Mouse (Mus musculus) spleen, embryonic (tissue): ENCODE data around the gene Shf.
"Not testable (repeated sequence)": the region's sequence is repeated elsewhere in the genome, so short reads cannot be mapped to it uniquely, and the experiment has no call there.

Experiments used
- CTCF ChIA-PET: fragments of 350-600 bp; sonication (Branson Sonifier 250); formaldehyde crosslinking; loops from one replicate; lab custom pipeline; 2022; lab: Charles Lee

Shf gene

GRCm38 (mm10) chr2:122368995-122369739, at the start of gene Shf:
Gene Shf, minus strand, starts transcription at chr2:122369162.
- CTCF ChIA-PET: interaction anchor here (0.7 kb wide), 2 partner anchors 17 to 71 kb away, joined by 3 to 7 read pairs; no protein-coding TSS in a partner anchor

GRCm38 (mm10) chr2:122408928-122409327, 40.0 kb upstream of the Shf start:
- CTCF ChIA-PET: interaction anchor here (0.6 to 0.7 kb wide), 2 partner anchors 9 to 380 kb away, joined by 3 read pairs; partner anchors contain the start of gene Eif3j1

- CTCF ChIA-PET: no interaction called here
These were observed 38.6 kb upstream of the Shf start for GRCm38 (mm10) chr2:122407607-122408006.

- CTCF ChIA-PET: no interaction called here
These were observed 27.2 kb upstream of the Shf start for GRCm38 (mm10) chr2:122396150-122396549.

- CTCF ChIA-PET: not testable (repeated sequence)
These were observed 18.2 kb upstream of the Shf start for GRCm38 (mm10) chr2:122387135-122387534.

GRCm38 (mm10) chr2:122385095-122385494, 16.1 kb upstream of the Shf start:
- CTCF ChIA-PET: no interaction called here

- CTCF ChIA-PET: interaction anchor here (0.6 kb wide), 1 partner anchor 1374 kb away, joined by 4 read pairs; no protein-coding TSS in a partner anchor
These were observed 13.2 kb upstream of the Shf start for GRCm38 (mm10) chr2:122382121-122382520.

GRCm38 (mm10) chr2:122381329-122382103, 12.6 kb upstream of the Shf start:
- CTCF ChIA-PET: interaction anchor here (0.6 kb wide), 1 partner anchor 1374 kb away, joined by 4 read pairs; no protein-coding TSS in a partner anchor

GRCm38 (mm10) chr2:122380768-122381311, 11.9 kb upstream of the Shf start:
- CTCF ChIA-PET: no interaction called here

- CTCF ChIA-PET: no interaction called here
These were observed 10.3 kb upstream of the Shf start for GRCm38 (mm10) chr2:122379292-122379650.

GRCm38 (mm10) chr2:122378421-122379291, 9.7 kb upstream of the Shf start:
- CTCF ChIA-PET: interaction anchor here (0.6 kb wide), 1 partner anchor 87 kb away, joined by 3 read pairs; no protein-coding TSS in a partner anchor

- CTCF ChIA-PET: interaction anchor here (0.6 kb wide), 1 partner anchor 88 kb away, joined by 3 read pairs; no protein-coding TSS in a partner anchor
These were observed 8.8 kb upstream of the Shf start for GRCm38 (mm10) chr2:122377751-122378246.

GRCm38 (mm10) chr2:122377215-122377674, 8.3 kb upstream of the Shf start:
- CTCF ChIA-PET: no interaction called here

- CTCF ChIA-PET: no interaction called here
These were observed 7.1 kb upstream of the Shf start for GRCm38 (mm10) chr2:122376041-122376561.

- CTCF ChIA-PET: interaction anchor here (0.7 kb wide), 1 partner anchor 256 kb away, joined by 12 read pairs; no protein-coding TSS in a partner anchor
These were observed 6.5 kb upstream of the Shf start for GRCm38 (mm10) chr2:122375391-122375991.

GRCm38 (mm10) chr2:122374666-122375331, 5.8 kb upstream of the Shf start:
- CTCF ChIA-PET: interaction anchor here (0.7 kb wide), 1 partner anchor 257 kb away, joined by 12 read pairs; no protein-coding TSS in a partner anchor

GRCm38 (mm10) chr2:122374012-122374411, 5.0 kb upstream of the Shf start:
- CTCF ChIA-PET: no interaction called here

- CTCF ChIA-PET: no interaction called here
These were observed 3.6 kb upstream of the Shf start for GRCm38 (mm10) chr2:122372541-122372940.

GRCm38 (mm10) chr2:122372067-122372466, 3.1 kb upstream of the Shf start:
- CTCF ChIA-PET: no interaction called here
